Mouse (Mus musculus) thymus, adult 2 months (tissue): ENCODE data around the gene Patl2.

ENCODE experiments used
- CTCF ChIP-seq: fragments of 200-500 bp; IDR thresholded peaks from 2 replicates; pipeline ENCODE4 v1.5.1; 2012; ENCODE audit warnings: mild to moderate bottlenecking, control low read depth, low read length, moderate library complexity, borderline replicate concordance; ENCODE audit not compliant: control insufficient read depth, poor library complexity, insufficient read depth; ENCODE audit errors: extremely low read depth
- POLR2A ChIP-seq: fragments of 200-500 bp; IDR thresholded peaks from 2 replicates; pipeline ENCODE4 v1.6.1; 2012; ENCODE audit warnings: mild to moderate bottlenecking, low read length, control low read depth, moderate library complexity; ENCODE audit not compliant: control insufficient read depth, poor library complexity, insufficient read depth; ENCODE audit errors: extremely low read depth

DNA sequence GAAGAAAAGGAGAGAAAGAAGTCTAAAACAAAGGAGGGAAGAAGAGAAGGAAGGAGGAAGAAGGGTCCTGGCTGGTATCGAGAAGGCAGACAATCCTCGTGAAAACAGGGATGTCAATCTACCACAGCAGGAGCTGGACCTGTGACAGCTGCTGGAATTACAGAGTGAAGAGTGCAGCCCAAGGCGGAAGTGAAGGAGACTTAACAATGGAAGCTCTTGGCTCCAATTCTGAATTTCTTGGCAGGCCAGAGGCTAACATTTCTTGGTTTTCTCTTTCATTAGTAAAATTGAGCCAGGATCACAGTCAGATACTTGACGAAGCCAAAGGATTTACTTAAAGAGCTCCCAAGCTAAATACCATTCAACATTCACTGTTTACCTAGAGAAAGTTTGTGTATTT, 99.5 kb downstream of the Patl2 start:
- TF ChIP-seq CTCF (no peak), POLR2A (no peak)
